Mouse (Mus musculus) bone marrow, adult 2 months (tissue): ENCODE results near the gene Btbd16.

Experiments used
- CTCF ChIP-seq: fragments of 200-500 bp; IDR thresholded peaks from 2 replicates; pipeline ENCODE4 v1.5.1; 2011; ENCODE audit warnings: low read length, control low read depth; ENCODE audit not compliant: control insufficient read depth, insufficient read depth
- POLR2A ChIP-seq: fragments of 200-500 bp; IDR thresholded peaks from 2 replicates; pipeline ENCODE4 v1.6.1; 2011; ENCODE audit warnings: low read depth, mild to moderate bottlenecking, control low read depth, low read length, borderline replicate concordance; ENCODE audit not compliant: control insufficient read depth

GRCm38 (mm10) chr7:130854684-130855292, 80.9 kb downstream of the Btbd16 start:
- TF ChIP-seq POLR2A (no peak), CTCF (no peak)
